Mouse (Mus musculus) small intestine, adult 2 months (tissue): ENCODE measurements at regions not wholly inside any gene's neighbourhood (a gene's known extent, or its start where the extent isn't known, plus 50 kb on each side); places are given as distances from the start of the nearest gene placed in this dataset.

ENCODE experiments used
- CTCF ChIP-seq: fragments of 200-500 bp; IDR thresholded peaks from 2 replicates; pipeline ENCODE4 v1.5.1; 2012; ENCODE audit warnings: low read depth, mild to moderate bottlenecking, control low read depth, inconsistent platforms, low read length, moderate library complexity, mixed read lengths; ENCODE audit not compliant: insufficient replicate concordance, insufficient read length; ENCODE audit errors: extremely low read depth
- POLR2A ChIP-seq: fragments of 200-500 bp; IDR thresholded peaks from 2 replicates; pipeline ENCODE4 v1.6.1; 2012; ENCODE audit warnings: low read depth, mild to moderate bottlenecking, control low read depth, inconsistent platforms, low read length, moderate library complexity

DNA sequence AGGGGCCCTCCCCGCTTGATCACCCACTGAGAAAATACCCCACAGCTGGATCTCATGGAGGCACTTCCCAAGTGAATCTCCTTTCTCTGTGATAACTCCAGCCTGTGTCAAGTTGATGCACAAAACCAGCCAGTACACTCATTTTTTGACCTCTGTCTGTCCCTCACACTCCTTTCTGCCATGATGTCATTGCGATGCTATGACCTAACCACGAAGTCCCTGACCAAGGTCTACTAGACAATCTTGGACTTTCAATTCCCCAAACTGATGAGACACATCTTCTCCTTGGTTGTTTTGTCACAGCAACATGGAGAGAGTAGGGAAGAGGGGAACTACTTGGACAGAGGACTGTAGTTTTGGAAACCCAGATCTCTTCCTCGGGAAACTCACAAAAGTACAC lies 76.4 kb downstream of the Tmco5 start:
- TF ChIP-seq POLR2A, result no peak
- TF ChIP-seq CTCF, result no peak
